Mouse (Mus musculus) mouse embryonic stem cell (cell line): Measurements from ENCODE around the gene Zfp524.

ENCODE experiments used
- in situ Hi-C, 2 experiments: fragments of 300-500 bp; cut with MboI; formaldehyde crosslinking; loops; 1 replicate in 1 of 2; 3 replicates in 1 of 2; pipeline ENCODE4 v1.14.3; 2019 to 2020; ENCODE audit warnings: low sequenced_read_pairs in 2 of 2, low pct_unique_long_range_greater_than_20kb in 1 of 2, mixed read lengths in 1 of 2; ENCODE audit not compliant: unreplicated experiment in 1 of 2

Gene Zfp524

DNA sequence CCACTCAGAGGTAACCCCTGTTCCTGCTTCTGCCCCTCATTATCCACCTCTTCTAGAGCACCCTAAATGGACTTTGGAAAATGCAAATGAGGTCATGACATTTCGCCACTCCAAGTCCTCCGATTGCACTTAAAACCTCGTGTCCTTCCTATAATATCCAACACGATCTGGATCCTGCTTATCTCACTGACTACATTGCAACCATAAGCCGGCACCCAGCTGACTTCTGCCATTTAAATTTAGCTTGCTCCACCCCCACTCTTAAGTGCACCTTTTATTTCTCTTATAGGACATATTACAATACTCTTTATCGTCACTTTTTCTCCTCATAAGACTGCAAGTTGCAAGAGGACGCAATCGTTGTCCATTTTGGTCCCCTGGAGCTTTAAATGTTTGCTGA lies 23.3 kb downstream of the Zfp524 start:
- in situ Hi-C loops = no loop called here

GRCm38 (mm10) chr7:5038109-5038732 lies 24.0 kb downstream of the Zfp524 start, which contains the start of gene Zfp784:
Gene Zfp784 (minus strand): TSS chr7:5038446.
- in situ Hi-C loops = no loop called here

DNA sequence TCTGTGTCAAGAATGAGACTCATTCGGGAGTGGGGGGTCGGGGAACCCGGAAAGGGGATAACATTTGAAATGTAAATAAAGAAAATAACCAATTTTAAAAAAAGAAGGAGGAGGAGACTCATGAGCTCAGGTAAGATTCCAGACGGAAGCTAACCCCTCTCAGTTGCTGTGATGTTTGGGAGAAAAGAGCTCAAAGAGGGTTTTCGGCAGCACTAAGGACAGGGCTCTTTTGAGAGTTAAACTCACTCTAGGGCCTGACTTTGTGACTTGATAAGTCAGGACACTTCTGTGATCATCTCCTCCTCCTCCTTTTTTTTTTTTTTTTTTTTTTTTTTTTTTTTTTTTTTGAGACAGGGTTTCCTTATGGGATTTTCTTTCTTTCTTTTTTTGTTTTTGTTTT lies 24.7 kb downstream of the Zfp524 start:
- in situ Hi-C loops = no loop called here

- in situ Hi-C loops = loop anchor here in 1 of 2 experiments (5.0 kb wide), 1 partner anchor 103 kb away; no protein-coding TSS in a partner anchor
These were observed 30.8 kb downstream of the Zfp524 start for GRCm38 (mm10) chr7:5044981-5045380.

DNA sequence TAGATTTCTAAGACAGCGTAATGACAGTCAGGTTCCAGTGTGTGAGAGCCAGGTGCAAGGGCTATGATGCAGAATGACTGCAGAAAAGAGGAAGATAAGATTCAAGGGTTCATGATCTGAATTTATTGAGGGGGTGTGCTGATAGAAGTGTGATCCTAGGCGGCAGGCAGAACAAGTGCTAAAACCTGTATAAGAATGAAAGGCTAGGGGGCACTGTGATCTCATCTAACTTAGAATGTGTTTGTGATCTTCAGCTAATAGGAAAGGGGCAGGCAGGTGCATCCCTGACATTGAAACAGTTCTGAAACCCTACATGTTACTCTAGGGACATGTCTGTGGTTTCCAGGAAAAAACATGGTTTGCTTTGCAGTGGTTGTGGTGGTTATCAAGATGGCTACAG lies 31.9 kb downstream of the Zfp524 start:
- in situ Hi-C loops = loop anchor here in 1 of 2 experiments (5.0 kb wide), 1 partner anchor 104 kb away; no protein-coding TSS in a partner anchor

DNA sequence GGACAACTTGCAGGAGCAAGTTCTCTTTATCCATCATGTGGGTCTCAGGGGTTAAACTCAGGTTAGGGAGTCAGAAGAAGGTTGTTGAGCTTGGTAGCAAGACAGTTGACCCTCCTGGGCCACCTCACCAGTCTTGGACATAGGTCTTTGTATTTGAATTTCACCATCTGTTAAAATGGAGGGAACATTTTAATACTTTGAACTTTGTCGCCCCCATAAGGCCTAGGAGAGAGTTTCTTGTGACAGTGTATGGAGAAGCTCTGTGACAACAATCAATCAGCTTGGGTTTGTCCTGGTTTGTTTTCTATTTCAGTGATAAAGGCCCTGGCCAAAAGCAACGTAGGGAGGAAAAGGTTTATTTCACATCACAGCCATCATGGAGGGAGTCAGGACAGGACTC lies 33.1 kb downstream of the Zfp524 start:
- in situ Hi-C loops = loop anchor here in 1 of 2 experiments (5.0 kb wide), 1 partner anchor 105 kb away; no protein-coding TSS in a partner anchor

GRCm38 (mm10) chr7:5051193-5052192 lies 37.3 kb downstream of the Zfp524 start, which contains the start of gene Zfp580:
Gene Zfp580 (plus strand): TSS chr7:5051538.
- in situ Hi-C loops = no loop called here

GRCm38 (mm10) chr7:5052438-5052837 lies 38.2 kb downstream of the Zfp524 start:
- in situ Hi-C loops = no loop called here

DNA sequence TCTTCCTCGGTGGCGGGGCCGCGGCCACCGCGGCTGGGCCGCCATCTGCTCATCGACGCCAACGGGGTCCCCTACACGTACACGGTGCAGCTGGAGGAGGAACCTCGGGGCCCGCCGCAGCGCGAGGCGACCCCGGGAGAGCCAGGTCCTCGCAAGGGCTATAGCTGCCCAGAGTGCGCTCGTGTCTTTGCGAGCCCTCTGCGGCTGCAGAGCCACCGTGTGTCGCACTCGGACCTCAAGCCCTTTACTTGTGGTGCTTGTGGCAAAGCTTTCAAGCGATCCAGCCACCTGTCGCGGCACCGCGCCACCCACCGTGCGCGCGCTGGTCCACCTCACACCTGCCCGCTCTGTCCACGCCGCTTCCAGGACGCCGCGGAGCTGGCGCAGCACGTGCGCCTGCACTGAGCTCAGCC lies 38.7 kb downstream of the Zfp524 start:
- in situ Hi-C loops = no loop called here

DNA sequence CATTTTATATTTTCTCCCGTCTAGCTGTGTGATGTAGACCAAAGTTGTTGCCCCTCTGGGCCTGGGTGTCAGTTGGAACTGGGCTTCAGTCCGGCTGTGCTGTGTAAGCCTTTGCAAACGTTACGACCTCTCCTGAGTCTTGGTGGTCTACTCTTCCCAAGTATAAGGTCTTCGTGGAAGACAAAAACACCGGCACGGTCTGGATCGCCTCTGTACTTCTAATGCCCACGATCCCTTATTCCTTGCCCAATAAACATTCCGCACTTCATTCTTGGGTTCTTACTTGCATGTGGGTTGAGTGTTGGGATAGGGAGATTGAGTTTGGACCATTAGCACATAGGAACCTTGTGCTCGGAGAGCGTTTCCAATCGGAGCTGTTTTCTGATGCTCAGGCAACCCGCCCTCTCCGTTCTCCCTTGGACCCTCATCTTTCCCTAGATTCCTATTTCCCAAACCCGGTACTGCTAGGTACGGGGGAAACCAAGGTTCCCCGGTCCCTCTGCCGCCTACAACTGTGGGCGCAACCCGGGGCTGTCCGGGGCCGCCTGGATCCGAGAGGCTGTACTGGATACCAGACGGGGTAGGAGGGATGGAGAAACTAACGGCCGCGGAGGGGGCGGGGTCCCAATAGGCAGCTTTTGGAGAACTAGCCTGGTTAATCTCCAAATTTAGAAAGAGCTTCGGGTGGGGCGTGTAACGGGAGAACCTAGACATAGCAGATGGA lies 39.4 kb downstream of the Zfp524 start:
- in situ Hi-C loops = no loop called here

DNA sequence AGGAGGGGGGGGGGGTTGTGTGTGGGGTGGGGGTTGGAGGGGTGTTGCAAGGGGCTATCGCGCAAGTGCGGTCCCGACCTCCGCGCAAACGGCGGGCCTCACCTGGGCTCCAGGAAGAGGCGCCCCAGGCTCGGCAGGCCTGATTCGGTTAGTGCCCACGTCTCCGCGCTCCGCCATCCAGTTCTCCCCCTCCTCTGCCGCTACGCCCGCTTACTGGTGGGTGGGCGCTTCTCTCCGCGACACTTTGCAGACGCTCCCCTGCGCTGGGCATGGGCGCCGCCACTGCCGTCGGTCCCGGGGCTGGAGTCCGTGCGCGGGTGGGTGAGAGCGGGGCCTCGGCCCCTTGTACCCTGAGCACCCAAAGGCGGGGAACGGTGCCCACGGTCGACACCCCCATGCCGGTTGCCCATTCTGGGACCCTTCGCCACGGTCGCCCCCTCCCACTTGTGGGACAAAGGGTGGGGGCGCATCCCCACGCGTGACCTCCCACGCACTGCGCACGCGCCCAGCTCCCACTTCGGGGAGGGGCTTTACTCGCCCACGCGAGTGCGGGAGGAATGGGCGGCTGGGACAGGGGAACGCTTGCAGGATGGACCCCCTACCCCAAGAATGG lies 42.5 kb downstream of the Zfp524 start:
- in situ Hi-C loops = no loop called here

DNA sequence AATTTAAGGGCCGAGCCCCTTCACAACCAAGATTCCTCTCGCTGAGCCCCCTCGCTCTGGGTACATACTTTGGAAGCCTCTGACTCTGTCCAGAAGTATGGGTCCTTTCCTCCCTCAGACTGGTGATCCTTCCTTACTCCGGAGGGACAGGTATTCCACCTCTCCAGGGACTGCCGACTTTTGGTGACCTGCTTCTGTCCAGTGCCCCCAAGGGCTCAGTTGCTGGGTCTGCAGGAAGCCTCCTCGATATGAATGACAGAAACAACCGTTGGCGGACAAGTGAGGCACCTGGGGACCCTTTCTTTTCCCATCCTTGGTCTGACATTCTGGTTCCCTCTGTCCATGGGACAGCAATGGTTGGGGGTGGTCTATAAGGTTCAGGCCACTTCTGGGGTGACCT lies 43.2 kb downstream of the Zfp524 start:
- in situ Hi-C loops = no loop called here

- in situ Hi-C loops = no loop called here
These were observed 43.6 kb downstream of the Zfp524 start for GRCm38 (mm10) chr7:5057804-5058203.

DNA sequence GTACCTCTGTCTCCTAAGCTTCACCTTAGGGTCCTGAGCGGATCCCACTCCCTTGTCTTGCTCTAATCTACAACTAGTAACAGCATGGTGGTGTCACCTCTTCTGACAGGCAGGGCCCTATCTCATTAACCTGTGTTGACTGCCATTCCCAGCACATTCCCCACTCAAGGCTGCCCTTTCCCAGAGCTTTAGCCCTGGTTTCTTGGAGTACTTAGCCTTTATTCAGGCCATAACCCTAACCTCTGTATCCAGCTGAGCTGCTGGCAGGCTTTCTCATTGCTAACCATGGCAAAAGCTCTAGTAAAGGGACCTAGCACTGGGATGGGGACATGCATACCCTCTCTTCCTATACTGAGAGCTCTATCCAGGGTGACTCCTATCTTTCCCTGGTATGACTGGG lies 44.4 kb downstream of the Zfp524 start:
- in situ Hi-C loops = no loop called here

DNA sequence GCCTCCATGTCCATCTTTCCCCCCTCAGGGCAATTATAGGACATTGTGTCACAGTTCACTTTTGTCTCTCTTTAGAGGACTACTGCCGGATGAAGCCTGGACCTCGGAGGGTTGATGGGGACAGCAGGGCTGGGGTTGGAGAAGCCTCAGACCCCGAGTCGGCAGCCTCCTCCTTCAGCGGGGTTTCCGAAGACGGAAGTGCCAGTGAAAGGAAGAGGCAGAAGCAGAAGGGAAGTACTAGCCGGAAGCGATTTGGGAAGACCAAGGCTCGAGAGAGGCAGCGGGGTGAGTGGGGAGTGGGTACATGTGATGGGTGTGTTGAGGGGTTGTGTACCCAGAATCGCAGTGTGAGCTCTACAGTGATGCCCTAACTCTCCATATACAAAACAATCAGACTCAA lies 45.2 kb downstream of the Zfp524 start:
- in situ Hi-C loops = no loop called here

GRCm38 (mm10) chr7:5060239-5060731 lies 46.1 kb downstream of the Zfp524 start:
- in situ Hi-C loops = loop anchor here in 1 of 2 experiments (5.0 kb wide), 1 partner anchor 38 kb away; the partner anchor contains the start of genes Ccdc106 and Zfp865

DNA sequence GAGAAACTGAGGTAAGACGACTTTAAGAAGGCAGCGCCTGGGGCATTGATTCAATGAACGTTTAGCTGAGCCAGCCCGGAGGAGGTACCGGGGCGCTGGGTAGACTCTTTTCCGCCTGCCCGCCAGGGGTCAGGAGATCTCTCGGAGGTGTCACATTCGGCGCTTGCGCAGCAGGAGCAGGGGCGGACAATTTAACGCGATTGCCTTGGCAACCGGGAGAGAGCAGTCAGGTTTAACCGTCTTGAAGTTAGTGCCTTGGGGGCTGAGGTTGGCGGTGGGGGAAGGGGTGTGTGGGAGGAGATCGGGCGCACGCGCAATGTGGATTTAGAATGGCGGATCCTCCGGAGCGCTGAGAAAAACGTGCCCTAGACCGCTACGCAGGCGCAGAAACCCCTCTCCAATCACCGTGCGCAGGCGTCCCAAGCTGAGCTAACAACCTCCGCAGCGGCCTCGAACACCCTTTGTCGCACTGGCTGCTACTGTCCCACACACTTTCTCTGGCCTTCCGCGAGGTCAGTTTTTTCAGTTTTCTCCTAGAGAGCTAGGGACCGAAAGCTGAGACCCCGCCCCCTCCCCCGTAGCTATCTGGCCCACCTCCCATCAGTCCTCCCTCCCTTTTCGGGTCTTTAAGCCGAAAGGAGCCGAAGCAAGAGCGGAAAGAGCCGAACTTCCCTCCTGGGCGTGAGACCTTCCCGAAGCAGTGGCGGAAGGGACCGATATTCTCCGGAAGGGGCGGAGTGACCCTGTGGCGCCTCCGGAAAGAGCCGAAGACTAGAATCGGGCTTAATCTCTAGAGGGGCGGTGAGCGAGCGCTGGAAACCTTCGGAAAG lies 46.9 kb downstream of the Zfp524 start:
- in situ Hi-C loops = loop anchor here in 1 of 2 experiments (5.0 kb wide), 1 partner anchor 39 kb away; the partner anchor contains the start of genes Ccdc106 and Zfp865
